Mouse (Mus musculus): Measurements from ENCODE around the gene Stac. TPM values are rescaled to one million over a fixed set of nuclear protein-coding genes. Genes with fewer than 3 reads are reported as not detected.

Stac gene
- polyA plus RNA-seq, 1 experiment from 2014 or later = 10.9 TPM

DNA sequence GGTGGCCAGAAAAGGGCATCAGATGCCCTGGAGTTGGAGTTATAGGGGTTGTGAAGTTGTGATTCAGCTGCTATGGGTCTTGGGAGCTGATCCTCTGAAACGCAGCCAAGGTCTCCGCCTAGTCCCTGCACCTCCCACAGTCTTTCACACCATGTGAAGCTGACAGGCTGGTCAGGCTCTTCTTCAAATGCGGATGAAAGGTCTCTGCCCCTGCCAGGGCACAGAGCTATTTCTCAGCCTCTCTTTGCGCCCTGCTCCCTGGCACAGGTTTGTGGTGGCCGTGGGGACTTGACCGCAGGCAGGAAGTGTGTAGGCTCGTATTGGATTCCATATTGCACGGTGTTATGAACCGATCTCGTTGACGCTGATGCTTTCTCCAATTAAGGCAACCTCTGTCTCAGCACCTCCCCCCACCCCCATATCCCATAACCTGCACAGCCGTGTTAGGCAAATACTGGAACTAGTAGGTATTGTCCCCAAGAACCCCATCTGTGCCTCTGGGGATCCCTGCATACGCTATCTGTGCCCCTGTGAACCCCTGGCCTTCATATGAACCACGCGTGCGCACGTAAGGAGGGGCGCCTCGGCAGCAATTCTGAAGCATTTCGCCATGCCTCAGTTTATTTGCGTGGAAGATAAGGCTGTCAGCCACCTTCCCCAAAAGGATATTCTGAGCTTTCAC, 139.7 kb downstream of the Stac start:
- Histone ChIP-seq H3K4me2 (no peak overlapping the region), H3K27ac (replicated peaks) (no peak overlapping the region), H3K9me3 (no peaks in the 10 kb centered on the region), H3K27me3 (no peaks in the 10 kb centered on the region), H3K9ac (no peak overlapping the region), H3K4me3 (no peak overlapping the region), H3K36me3 (no peaks in the 10 kb centered on the region), H3K4me1 (replicated peaks) (no peaks in the 10 kb centered on the region)
- WGBS = 81% methylated on average over 21 of the region's 21 CpGs
- ATAC-seq (ENCODE audit: low FRiP score, low read depth) = no peak

DNA sequence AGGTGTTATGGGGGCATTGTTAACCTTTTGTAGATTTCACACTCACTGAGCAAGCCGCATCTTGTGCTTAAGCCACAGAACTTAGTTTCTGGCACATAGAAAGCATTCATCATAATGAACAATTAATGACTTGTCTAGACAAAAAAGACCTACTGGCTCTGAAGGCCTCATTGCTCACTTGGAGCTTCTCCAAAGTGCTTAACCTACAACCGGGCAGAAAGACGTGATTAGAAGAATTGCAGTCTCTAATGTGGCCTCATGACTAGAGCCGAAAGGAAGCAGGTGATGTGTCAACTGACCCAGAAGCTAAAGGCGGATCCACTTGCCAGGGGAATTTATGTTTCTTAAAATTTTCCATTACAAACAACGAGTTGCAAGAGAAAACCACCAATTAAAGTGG, 147.5 kb downstream of the Stac start:
- no peaks in the 10 kb centered on the region for H3K27me3 ChIP-seq

GRCm38 (mm10) chr9:111535445-111536064, 154.6 kb downstream of the Stac start:
- no peak for ATAC-seq (ENCODE audit: low FRiP score, low read depth)

More for the DNA sequence above, 147.5 kb downstream of the Stac start:
- H3K9me3 ChIP-seq = no peaks in the 10 kb centered on the region
- H3K4me2 ChIP-seq = no peak overlapping the region
- ATAC-seq (ENCODE audit: low FRiP score, low read depth) = no peak
- H3K4me3 ChIP-seq = no peak overlapping the region
- 63% methylated on average over 6 of the region's 6 CpGs for WGBS
- H3K36me3 ChIP-seq = no peaks in the 10 kb centered on the region
- H3K4me1 ChIP-seq (replicated peaks) = no peaks in the 10 kb centered on the region
- no peak overlapping the region for H3K9ac ChIP-seq
- H3K27ac ChIP-seq (replicated peaks) = no peak overlapping the region

GRCm38 (mm10) chr9:111534744-111535423, 155.3 kb downstream of the Stac start:
- 46% methylated on average over 7 of the region's 7 CpGs for WGBS
- Histone ChIP-seq H3K9me3 (no peaks in the 10 kb centered on the region), H3K4me1 (replicated peaks) (no peaks in the 10 kb centered on the region), H3K4me2 (no peak overlapping the region), H3K9ac (no peak overlapping the region), H3K4me3 (no peak overlapping the region), H3K36me3 (no peaks in the 10 kb centered on the region), H3K27me3 (no peaks in the 10 kb centered on the region), H3K27ac (replicated peaks) (no peak overlapping the region)
- ATAC-seq (ENCODE audit: low FRiP score, low read depth) = no peak

More at GRCm38 (mm10) chr9:111535445-111536064, 154.6 kb downstream of the Stac start:
- Histone ChIP-seq H3K9ac (no peak overlapping the region), H3K4me1 (replicated peaks) (no peaks in the 10 kb centered on the region), H3K27ac (replicated peaks) (no peak overlapping the region), H3K27me3 (no peaks in the 10 kb centered on the region), H3K4me3 (no peak overlapping the region), H3K9me3 (no peaks in the 10 kb centered on the region), H3K4me2 (no peak overlapping the region), H3K36me3 (no peaks in the 10 kb centered on the region)
- 76% methylated on average over 8 of the region's 8 CpGs for WGBS

DNA sequence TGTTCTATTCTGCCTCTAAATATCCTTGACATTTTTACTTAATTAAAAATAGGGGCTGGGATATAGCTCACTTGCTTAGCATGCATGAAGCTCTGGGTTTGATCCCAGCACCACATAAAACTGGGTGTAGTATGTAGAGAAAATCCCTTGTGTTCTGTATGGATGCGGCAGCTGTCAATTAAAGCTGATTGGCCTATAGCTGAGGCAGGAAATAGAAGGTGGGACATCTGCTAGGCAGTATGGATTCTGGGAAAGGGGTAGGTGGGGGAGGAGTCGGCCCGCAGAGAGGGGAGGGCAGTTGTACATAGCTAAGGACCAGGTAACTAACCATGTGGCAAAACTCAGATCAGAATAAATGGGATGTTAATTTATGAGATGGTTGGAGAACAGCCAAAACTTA, 166.3 kb downstream of the Stac start:
- ATAC-seq (ENCODE audit: low FRiP score, low read depth) = no peak
- WGBS = 95% methylated on average over 3 of the region's 3 CpGs

GRCm38 (mm10) chr9:111523111-111523510, 167.0 kb downstream of the Stac start:
- no peaks in the 10 kb centered on the region for H3K36me3 ChIP-seq
- no peak overlapping the region for H3K4me3 ChIP-seq
- H3K27me3 ChIP-seq = no peaks in the 10 kb centered on the region
- WGBS = 94% methylated on average over 11 of the region's 11 CpGs
- no peaks in the 10 kb centered on the region for H3K4me1 ChIP-seq (replicated peaks)
- H3K4me2 ChIP-seq = no peak overlapping the region
- no peak overlapping the region for H3K27ac ChIP-seq (replicated peaks)
- H3K9me3 ChIP-seq = no peaks in the 10 kb centered on the region
- ATAC-seq (ENCODE audit: low FRiP score, low read depth) = no peak
- H3K9ac ChIP-seq = no peak overlapping the region

More for the DNA sequence above, 166.3 kb downstream of the Stac start:
- no peak overlapping the region for H3K27ac ChIP-seq (replicated peaks)
- H3K9me3 ChIP-seq = no peaks in the 10 kb centered on the region
- no peaks in the 10 kb centered on the region for H3K27me3 ChIP-seq
- H3K4me3 ChIP-seq = no peak overlapping the region
- no peaks in the 10 kb centered on the region for H3K4me1 ChIP-seq (replicated peaks)
- H3K4me2 ChIP-seq = no peak overlapping the region
- H3K9ac ChIP-seq = no peak overlapping the region
- no peaks in the 10 kb centered on the region for H3K36me3 ChIP-seq

- Histone ChIP-seq H3K27me3 (no peaks in the 10 kb centered on the region), H3K9me3 (no peaks in the 10 kb centered on the region), H3K27ac (replicated peaks) (no peak overlapping the region), H3K4me3 (no peak overlapping the region), H3K4me1 (replicated peaks) (no peaks in the 10 kb centered on the region), H3K9ac (no peak overlapping the region), H3K4me2 (no peak overlapping the region), H3K36me3 (no peaks in the 10 kb centered on the region)
- 96% methylated on average over 7 of the region's 7 CpGs for WGBS
- no peak for ATAC-seq (ENCODE audit: low FRiP score, low read depth)
Measured at GRCm38 (mm10) chr9:111522226-111522625, 167.9 kb downstream of the Stac start.

- H3K27me3 ChIP-seq = no peaks in the 10 kb centered on the region
- H3K4me3 ChIP-seq = no peak overlapping the region
- ATAC-seq (ENCODE audit: low FRiP score, low read depth) = no peak
- WGBS = 84% methylated on average over 3 of the region's 3 CpGs
- H3K4me2 ChIP-seq = no peak overlapping the region
- H3K27ac ChIP-seq (replicated peaks) = no peak overlapping the region
- no peaks in the 10 kb centered on the region for H3K36me3 ChIP-seq
- no peak overlapping the region for H3K9ac ChIP-seq
- peaks cover 5% of the 10 kb centered on the region; the same call in 1 of the 2 replicates for H3K4me1 ChIP-seq (replicated peaks)
- H3K9me3 ChIP-seq = no peaks in the 10 kb centered on the region
Measured at GRCm38 (mm10) chr9:111515536-111515935, 174.6 kb downstream of the Stac start.

GRCm38 (mm10) chr9:111514586-111515473, 175.3 kb downstream of the Stac start:
- peak; percentile 69 for ATAC-seq (ENCODE audit: low FRiP score, low read depth)
- H3K27ac ChIP-seq (replicated peaks) = no peak overlapping the region

More at GRCm38 (mm10) chr9:111514586-111515473, 175.3 kb downstream of the Stac start:
- WGBS = 55% methylated on average over 15 of the region's 15 CpGs
- Histone ChIP-seq H3K27me3 (no peaks in the 10 kb centered on the region), H3K36me3 (no peaks in the 10 kb centered on the region), H3K9me3 (no peaks in the 10 kb centered on the region), H3K9ac (no peak overlapping the region), H3K4me2 (no peak overlapping the region), H3K4me1 (replicated peaks) (peaks cover 5% of the 10 kb centered on the region; the same call in 1 of the 2 replicates), H3K4me3 (no peak overlapping the region)
